Mouse (Mus musculus) gastrocnemius, adult 8-10 months (tissue): ENCODE data around the gene Nme6. TPM values are rescaled to one million over a fixed set of nuclear protein-coding genes. Genes with fewer than 3 reads are reported as not detected.
"Not testable (repeated sequence)": the region's sequence is repeated elsewhere in the genome, so short reads cannot be mapped to it uniquely, and the experiment has no call there.

Source experiments
- DNase-seq, 2 experiments: peaks; one replicate each; pipeline ENCODE4 v3.0.0; 2022; ENCODE audit warnings: low spot score in 2 of 2
- total RNA-seq, 4 experiments: library from RNA; stranded (reverse); gene quantifications; 2 replicates each; pipeline ENCODE4 v1.2.4; 2022

The Nme6 gene
- total RNA-seq: 10 to 100 TPM; 29.2 to 35.4 (median 33.5) TPM

DNA sequence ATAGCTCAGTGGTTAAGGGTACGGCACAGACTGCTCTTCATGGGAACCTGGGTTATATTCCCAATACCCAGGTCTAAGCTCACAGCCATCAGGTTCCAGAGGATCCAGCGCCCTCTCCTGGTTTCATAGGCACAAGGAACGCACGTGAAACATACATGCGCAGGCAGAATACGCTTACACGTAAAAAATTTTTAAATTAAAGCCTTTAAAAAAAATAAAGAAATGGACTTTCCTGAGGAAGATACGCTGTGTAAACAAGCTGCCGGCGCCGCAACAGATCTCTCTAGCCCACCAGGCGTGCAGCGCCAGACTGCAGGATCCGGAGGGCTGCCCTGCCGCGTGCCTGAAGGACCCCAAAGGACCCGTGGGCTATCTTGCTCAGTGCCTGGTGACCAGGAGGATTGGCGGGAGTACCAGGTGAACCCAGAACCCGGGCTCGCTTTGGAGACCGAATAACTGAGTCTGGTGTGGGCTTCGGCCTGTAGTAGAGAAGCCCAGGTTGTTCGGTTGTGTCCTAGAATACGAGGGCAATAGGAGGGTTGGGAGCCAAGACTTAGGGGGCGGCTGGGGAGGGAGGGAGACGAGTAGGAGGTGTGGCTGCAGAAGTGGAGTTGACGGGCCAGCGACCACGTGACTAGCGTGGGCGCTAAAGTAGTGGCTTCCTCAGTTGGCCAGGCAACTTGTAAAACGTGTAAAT is at the start of gene Nme6:
Gene Nme6 (plus strand): TSS at position 359 of the 697 bp plus-strand sequence.
- DNase-seq: peak; percentile 71 to 76

DNA sequence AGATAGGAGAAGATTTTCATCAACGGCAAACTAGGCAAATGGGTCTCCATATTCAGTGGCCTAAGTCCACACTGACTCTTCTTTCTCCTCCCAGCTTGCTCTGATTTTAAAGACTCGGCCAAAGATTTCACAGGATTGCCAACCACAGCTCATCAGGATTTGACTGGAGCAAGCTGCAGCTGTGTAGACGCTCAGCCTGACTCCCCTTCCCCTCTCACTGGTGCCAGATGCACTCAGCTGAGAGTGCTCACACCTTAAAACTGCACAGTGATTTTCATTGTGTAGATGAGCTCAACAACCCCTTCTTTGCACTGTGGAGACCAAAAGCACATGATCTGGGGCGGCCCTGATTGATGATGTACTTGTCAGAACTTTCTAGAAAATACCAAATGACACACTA is 42.0 kb upstream of the Nme6 start, which contains the start of gene Fbxw27:
Gene Fbxw27 (minus strand): TSS at position 101 of the 400 bp plus-strand sequence.
- not testable (repeated sequence) for DNase-seq

DNA sequence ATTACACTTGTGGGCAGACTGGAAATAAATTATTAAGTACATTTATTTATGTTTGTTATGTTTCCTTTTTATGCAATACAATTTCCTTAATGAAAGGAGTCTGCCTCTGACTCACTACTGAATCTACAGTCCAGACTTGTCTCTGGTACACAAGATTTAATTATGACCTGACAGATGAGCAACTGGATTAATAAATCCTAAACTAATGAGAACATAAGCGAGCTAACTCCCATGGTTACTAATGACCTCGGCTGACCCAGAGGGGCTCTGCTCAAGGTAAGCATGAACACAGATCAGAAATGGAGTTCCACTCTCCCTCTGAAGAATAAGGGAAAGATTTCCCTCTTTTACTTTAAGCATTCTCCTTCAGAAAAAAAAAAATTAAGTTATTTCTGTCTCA is 37.3 kb upstream of the Nme6 start:
- DNase-seq: no peak

DNA sequence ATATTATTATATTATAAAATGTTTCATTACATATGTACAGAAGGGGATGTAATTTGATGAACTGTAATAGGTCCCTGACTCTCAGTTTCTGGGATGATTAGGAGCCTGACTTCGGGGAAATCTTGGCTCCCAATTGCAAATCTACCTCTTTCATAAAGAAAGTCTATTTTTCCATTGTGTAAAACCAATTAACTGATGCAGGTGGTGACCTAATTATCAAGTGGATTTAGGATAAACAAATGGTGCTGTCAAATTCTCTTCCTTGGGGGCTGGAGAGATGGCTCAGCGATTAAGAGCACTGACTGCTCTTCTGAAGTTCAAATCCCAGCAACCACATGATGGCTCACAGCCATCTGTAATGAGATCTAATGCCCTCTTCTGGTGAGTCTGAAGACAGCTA is 36.7 kb upstream of the Nme6 start:
- DNase-seq: no peak

DNA sequence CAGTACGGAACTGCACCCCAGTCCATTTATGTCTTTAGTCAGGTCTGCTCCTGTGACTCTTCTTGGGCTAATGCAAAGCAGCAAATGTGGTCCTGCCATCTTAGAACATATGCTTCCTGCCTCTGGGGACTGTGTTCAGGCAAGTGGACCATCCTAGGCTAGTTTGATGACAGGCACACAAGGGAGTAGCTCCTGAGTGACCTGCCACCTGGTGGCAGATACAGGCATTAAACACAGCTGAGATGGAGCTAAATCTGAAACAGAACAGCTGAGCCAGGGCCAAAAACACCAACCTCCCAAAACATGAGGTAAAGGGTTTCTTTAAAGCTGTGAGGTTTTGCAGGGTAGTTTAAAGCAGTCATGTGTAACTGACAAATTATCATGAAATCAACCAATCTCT is 34.5 kb upstream of the Nme6 start:
- no peak for DNase-seq

DNA sequence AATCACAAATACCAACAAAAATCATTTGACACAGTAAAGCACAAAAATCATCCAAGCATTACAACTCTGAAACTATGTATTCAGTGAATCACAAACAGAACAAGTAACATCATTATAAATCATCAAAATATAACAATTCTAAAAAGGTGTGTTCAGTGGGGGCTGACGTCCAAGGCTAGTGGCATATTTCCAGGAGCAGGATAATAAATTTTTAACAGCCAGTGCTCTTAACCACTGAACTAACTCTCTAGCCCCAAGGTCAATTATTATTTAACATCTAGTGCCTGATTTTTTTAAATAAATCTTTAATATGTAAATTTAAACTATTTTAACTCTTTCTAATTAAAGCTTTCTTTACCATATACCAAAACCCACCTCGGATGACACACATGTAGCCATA is 27.0 kb upstream of the Nme6 start:
- DNase-seq: not testable (repeated sequence)

DNA sequence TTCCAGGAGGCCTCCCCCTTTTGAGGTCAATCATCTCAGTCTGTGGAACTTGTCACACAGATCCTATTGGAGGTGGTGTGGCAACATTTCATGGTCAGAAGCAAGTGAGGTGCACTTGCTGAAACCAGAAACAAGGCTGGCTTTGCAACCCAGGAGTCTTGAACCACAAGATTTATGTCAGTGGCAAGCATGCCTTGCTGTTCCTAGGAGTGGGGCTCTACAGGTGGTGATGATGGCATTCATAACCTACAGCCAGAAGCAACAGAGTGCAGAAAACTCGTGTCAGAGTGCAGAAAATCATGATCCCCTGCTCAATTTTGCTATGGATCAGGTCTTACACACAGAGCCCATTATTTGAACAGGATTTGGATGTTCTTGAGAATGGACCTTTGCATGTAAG is 26.3 kb upstream of the Nme6 start:
- DNase-seq: no peak

DNA sequence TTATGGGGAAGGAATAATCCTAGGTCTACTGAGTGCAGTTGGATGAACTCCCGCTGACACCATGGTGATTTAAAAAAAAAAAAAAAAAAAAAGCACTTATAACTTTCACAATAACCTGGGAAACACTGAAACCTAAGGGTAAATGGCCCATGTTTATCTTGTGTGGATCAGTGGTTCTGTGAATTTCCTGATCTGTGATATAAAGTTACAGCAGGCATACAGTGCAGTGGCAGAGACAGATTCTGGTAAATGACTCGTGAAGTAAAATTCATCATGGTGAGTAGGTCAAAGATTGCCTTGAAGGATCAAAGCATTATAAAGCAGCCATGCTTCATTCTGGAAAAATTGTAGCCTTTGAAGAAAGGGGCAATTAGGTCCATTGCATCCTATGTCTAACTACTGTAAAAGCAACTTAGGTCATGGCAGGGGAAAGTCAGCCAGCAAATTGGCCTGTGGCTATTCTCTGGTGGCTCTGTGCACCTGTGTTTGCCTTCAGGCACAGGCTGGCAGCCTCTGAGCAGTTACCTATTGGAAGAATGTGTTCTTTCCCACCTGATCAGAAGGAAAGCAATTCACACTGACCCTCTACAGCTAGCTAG is 25.8 kb upstream of the Nme6 start:
- no peak for DNase-seq

DNA sequence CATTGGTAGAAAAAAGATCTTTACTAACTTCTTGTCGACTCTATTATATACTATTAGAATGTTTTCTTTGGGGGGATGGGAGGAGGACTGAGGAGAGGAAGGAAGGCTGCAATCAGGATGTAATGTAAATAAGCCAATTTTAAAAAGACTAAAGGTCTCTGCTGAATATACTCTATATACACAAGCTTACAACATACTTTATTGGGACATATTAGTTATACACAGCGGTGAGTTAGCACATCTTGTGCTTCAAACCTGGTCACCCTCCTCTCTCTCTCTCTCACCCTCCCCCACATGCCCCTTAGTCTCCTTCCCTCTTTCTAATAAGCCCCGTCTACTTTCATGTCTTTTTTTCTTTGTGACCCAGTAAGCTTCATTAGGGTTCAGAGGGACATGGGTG is 24.7 kb upstream of the Nme6 start:
- DNase-seq: no peak

DNA sequence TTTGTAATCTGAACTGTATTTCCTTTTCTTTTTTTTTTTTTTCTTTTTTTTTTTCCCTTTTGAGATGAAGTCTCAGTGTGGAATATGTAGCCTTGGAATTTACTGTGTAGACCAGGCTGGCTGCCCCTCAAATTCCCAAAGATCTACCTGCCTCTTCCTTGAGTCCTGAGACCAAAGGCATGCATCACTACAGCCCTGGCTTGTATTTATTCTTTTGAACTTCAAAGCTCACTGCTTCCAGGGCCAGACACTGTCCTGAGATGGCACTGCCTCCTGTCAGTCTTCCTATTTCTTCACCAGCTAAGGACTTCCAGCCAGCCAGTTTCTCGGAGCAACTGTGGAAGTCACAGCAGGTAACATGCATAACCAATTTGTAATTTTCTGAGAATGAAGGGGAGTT is 20.6 kb upstream of the Nme6 start, which contains the start of gene Spink8:
Gene Spink8 (plus strand): TSS at position 301 of the 400 bp plus-strand sequence.
- no peak for DNase-seq

DNA sequence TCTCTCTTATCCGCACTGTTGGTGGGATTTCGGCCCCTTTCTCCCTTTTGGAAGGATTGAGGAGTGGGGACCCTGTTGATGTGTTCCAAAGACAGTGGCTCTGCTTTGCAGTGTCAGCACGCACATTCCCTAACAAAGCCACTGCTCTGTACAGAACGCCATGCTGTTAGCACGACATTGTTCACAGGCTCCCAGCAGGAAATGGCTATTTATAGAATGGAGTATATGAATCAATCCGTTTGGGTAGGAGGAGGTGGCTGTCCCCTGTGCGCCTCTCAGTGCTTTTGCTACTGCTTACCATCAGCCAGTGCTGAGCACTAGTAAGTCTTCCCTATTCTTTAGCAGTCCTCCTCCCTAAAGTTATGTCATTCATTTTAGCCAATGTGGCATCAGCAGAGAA is 19.1 kb upstream of the Nme6 start:
- no peak for DNase-seq

DNA sequence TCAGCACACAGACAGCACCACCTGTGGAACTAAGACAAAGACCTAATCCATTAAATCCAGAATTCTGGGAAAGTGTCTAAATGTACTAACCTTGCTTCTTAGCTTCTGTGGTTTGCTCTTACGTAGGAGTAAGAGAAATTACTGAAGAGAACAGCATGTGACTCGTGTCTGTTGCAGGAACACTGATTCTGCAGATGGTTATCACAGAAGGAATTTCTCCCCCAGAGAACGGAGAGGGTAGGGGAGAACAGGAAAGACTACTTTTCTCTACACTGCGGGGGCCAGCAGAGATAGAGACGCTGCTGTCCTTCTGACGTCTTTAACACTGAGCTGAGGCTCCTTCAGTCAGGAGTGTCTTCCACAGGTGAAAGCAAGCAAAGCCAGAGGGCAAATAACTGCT is 16.2 kb upstream of the Nme6 start:
- DNase-seq: no peak

DNA sequence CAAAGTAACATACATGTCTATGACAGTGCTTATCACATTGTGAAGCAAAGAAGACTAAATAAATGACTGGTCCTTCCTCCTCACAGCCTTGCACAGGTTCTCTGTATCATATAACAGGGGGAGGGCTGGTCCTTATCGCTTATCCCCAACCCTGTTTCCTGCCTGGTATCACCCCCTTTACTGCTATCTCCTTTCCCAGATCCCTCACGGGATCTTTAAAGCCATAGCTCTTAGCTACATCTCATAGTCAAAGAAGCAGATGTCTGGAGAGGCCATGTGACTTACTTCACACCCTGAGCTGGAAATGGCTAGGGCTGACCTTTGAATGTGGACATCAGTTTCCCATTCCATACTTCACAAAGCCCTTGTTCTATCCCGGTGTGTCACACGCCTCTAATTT is 6.8 kb upstream of the Nme6 start:
- DNase-seq: no peak

DNA sequence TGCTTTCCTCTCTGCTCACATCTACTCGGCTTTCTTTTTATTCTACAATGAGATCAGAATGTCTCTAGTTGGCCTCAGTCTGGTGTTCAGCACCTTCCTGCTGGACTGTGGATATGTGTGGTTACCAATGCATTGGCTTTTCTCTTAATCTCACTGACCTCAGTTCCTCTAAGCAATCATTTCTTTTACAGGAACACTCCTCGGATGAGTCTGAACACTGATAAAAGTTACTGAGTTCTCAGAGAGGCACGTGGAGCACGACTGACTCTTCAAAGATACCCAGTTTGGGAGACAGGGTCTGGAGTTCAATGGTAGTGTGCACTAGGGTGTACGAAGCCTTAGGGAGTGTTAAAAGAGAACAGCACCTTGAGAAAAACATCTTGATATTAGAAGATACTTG is 6.4 kb upstream of the Nme6 start:
- DNase-seq: no peak

DNA sequence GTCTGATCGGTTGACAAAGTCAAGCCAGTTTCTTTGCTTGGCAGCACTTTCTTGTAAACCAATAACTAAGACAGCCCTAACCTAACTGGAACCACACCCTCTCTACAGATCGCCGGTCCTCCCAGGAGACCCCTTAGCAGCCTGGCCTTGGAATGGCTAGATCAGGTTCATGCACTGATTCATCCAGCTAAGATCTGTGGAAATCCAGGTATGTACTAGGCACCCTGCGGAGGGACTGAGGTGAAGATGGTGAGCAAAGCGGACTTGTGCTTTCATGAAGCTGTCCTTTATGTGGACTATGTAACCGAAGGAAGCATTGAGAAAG is 501 bp downstream of the Nme6 start:
- no peak for DNase-seq

DNA sequence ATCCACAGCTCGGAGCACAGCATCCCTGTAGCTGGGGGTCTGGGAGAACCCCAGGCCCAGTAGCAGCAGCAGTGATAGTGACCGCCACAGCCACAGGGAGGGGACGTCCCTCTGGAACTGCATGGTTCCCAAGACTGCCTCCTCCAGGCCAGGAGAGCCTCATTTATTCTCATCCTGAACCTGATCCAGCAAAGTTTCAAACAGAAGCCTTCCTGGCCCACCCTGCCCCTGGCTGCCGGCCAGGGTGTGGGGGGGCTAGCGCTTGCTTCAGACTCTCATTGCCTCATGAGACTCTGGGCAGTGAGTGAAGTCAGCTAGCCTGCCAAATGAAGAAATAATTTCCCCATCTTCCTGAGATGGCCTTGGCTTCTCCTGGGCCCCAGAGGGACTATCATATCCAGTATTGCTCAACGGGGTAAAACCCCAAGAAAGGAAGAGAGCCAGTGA is 16.8 kb downstream of the Nme6 start, which contains the start of gene Camp:
Gene Camp (minus strand): TSS at position 306 of the 447 bp plus-strand sequence.
- DNase-seq: peak; percentile 65 to 75

DNA sequence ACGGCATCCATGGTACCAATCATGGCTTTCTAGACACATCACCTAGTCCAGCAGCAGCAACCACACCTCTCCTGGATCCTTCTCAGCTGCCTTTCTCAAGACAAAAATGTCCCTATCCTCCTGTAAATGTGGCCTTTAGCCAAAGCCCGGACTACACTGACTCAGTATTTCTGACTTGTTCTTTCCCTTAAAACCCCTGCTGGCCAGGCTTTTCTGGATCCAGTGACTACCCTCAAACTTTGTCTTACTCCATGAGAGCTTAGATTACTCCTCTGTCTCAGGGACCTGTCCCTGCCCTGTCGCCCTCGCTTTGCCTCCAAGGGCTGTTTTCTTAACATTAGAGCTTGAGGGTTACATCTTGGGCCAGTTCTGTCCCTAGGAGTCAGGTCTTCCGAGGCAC is 17.6 kb downstream of the Nme6 start:
- no peak for DNase-seq

DNA sequence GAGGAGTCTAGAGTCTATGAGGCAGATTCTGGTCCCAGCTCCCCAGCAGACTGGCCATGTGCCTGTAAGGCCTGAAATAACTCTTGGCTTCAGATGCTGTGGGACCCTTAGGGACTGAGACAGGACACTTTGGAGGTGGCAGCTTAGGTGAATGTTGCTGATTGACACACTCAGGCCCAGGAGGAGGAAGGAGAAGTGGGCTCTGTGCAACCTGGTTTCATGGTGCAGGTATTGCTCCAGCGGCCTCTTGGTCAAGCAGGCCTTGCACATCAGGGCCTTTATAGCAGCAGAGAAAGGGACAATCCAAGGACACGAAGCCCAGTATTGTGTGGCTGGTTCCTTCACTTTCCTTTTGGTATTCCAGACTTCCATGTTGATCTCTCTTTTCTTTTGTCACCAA is 21.8 kb downstream of the Nme6 start:
- DNase-seq: no peak

DNA sequence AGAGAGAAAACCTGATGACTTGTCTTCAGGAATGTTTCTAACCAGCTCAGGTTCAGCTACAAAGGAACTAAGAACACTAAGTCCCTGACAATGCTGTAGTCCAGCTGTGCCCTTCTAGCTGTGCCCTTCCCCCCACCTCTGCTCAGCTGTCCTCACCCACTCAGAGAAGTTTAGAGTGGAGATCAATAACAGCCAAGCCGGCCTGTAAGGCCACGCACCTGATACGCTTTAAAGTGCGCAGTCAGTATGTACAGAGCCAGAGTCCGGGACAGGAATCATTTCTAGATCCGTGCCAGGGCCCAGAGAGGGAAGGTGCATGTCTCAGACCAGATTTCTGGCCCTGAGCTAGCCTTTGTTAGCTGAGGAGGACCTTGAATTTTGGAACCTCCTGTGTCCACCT is 23.4 kb downstream of the Nme6 start:
- no peak for DNase-seq

DNA sequence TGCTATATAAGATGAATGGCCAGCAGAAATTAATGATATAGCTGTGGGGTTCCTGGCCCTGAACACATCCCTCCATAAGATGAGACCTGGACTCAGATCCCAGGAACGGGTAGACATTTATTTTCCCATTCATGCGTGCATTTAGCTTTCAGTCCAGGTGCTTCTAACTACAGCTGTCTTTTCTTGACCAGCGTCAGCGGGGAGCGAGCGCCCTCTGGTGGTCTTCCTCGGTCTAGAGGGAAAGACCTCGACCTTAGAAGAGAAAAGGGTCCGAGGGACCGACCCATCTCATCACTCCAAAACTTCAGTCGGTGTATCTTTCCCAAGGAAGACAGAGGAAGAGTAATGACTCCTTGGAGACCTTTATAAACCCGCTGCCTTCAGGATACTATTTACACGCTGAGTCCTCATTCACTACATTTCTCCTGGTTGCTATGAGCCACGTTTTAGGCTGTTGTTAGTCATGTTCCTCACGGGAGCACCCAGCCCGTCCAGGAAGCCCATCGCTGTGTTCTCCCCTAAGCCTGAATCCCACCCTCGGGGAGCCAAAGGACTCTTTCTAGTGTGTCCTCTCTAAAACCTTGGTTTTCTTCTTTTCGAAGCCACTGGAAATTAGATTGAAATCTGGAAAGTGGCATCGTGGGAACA is 30.0 kb downstream of the Nme6 start:
- peak; percentile 47 to 50 for DNase-seq

DNA sequence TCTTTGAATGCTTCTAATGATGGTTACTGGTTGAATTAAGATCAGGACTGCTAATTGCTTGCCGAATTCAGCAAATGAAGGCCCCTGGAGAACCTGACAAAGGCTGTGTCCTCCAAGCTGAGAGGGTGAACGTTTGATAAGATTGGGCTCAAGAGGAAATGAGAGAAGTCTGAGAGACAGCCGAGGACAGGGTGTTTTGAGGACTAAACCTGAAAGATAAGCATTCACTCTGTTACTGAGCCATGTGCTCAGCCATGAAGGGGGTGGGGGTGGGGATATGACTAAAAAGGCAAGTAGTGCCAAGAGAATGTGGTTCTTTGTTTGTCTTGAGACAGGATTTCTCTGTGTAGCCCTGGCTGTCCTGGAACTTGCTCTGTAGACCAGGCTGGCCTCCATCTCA is 30.5 kb downstream of the Nme6 start:
- DNase-seq: no peak

DNA sequence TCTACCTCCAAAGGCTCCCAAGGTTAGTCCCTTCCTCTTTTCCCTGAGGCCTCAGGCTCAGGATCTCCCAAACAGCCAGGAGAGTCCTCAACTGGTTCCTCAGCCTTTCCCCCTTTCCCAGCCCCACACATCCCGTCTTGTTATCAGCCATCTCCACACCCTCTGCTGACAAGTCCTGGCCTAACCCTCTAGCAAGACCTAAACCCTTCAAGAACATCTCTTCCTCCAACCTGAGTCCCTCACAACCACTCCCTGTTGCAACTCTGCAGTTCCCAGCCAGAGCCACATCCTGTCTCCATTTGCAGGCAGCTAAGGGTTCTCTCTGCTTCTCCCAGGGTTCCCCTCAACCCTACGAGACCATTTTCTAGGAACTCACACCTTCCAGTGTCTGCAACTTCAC is 33.7 kb downstream of the Nme6 start:
- no peak for DNase-seq
